Comparison of ENCODE assay signal across 9 mouse cellular contexts in the genomic region with DNA sequence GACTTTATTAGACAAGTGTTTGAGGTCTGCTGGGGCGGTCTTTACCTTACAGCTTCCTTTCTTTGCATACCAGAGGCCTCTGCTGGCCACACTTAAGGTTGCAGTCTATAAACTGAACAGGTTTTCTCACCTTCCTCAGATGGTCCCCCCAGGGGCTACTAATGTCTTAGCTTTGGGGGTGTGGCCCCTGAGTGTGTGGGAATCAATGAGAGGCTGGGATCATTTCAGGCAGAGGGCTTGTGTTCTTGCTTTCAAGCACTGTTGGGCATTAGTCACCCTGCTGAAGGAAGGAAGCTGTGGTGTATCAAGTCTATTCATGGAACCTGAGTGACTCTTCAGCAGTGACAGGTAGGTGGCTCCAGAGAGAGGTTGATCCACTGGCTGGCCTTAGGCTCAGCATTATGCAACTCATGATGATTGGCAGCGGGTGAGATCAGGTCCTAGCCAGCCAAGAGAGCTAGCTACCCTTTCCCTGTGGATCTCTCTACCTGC. TPM values are rescaled to one million over a fixed set of nuclear protein-coding genes. Genes with fewer than 3 reads are reported as not detected.
A peak's percentile ranks its signal among the peaks of the same experiment; 100 is the strongest.
DNase-seq lines count a peak whose midpoint lies in the region; ATAC-seq and TF ChIP-seq lines count a peak whose summit lies in the region.
"Had no signal": no experiment of that assay in that cellular context is flagged by ENCODE, and none has a peak within 500 bp of the region (broad histone marks: within the 10 kb centered on the region; RNA-seq: fewer than 3 reads in every experiment).

No protein-coding gene starts in this region.

- intact Hi-C loops in gastrocnemius, postnatal 14 days (cut with DNase I; ENCODE audit: low total_unique reads): no loop called here

- no peaks in the 10 kb centered on the region for H3K9me3 ChIP-seq in lung, embryonic 14.5 days (ENCODE audit: low read depth, low read length)
- H3K9me3 ChIP-seq: embryonic facial prominence, embryonic 15.5 days had no signal

- H3K4me3 ChIP-seq in liver, adult 2 months (ENCODE audit: insufficient read depth, low read depth, low read length): no peak overlapping the region
- H3K4me3 ChIP-seq in lung, embryonic 14.5 days (ENCODE audit: low read depth, low read length): no peak overlapping the region
- H3K4me3 ChIP-seq: embryonic facial prominence, embryonic 15.5 days had no signal

- TF ChIP-seq CTCF in liver, adult 2 months (IDR thresholded peaks at IDR 0.05; ENCODE audit: low read depth, low read length): 0 out of 2 replicates have a peak, but pooled peaks have one; percentile 2
- TF ChIP-seq CTCF in lung, embryonic 14.5 days (IDR thresholded peaks at IDR 0.05; ENCODE audit: low read depth): peak; percentile 61

- no peak for TF ChIP-seq POLR2A in liver, adult 2 months (IDR thresholded peaks at IDR 0.05; ENCODE audit: extremely low read depth, insufficient read depth, low read length)

- H3K36me3 ChIP-seq in liver, adult 2 months (ENCODE audit: control insufficient read depth, insufficient read depth, low read length): no peaks in the 10 kb centered on the region
- no peaks in the 10 kb centered on the region for H3K36me3 ChIP-seq in lung, embryonic 14.5 days (ENCODE audit: insufficient read depth)
- H3K36me3 ChIP-seq: embryonic facial prominence, embryonic 15.5 days had no signal

- no peak overlapping the region for H3K4me2 ChIP-seq in lung, embryonic 14.5 days
- H3K4me2 ChIP-seq: embryonic facial prominence, embryonic 15.5 days had no signal

- no peak overlapping the region for H3K9ac ChIP-seq in liver, adult 2 months (ENCODE audit: low read depth, low read length)
- no peak overlapping the region for H3K9ac ChIP-seq in lung, embryonic 14.5 days
- H3K9ac ChIP-seq: embryonic facial prominence, embryonic 15.5 days had no signal

- WGBS in liver, adult 2 months: 34% methylated on average over 2 of the region's 2 CpGs
- 40% methylated on average over 2 of the region's 2 CpGs for WGBS in lung, embryonic 14.5 days

- no peak; the same call in 1 of the 2 replicates for ATAC-seq in lung, embryonic 14.5 days (ENCODE audit: insufficient read depth)

- no peaks in the 10 kb centered on the region for H3K79me2 ChIP-seq in liver, adult 2 months (ENCODE audit: control insufficient read depth, insufficient read depth, low read length)

- no peaks in the 10 kb centered on the region for H3K4me1 ChIP-seq in liver, adult 2 months (ENCODE audit: control insufficient read depth, insufficient read depth, low read length)
- no peaks in the 10 kb centered on the region for H3K4me1 ChIP-seq in lung, embryonic 14.5 days (ENCODE audit: insufficient read depth)
- H3K4me1 ChIP-seq: embryonic facial prominence, embryonic 15.5 days had no signal

- peaks cover 3% of the 10 kb centered on the region; the same call in 1 of the 2 replicates for H3K27me3 ChIP-seq in liver, adult 2 months (ENCODE audit: control insufficient read depth, insufficient read depth, low read length)
- H3K27me3 ChIP-seq in lung, embryonic 14.5 days (ENCODE audit: insufficient read depth, low read length): no peaks in the 10 kb centered on the region
- H3K27me3 ChIP-seq: embryonic facial prominence, embryonic 15.5 days had no signal

- peak; percentile 43 for DNase-seq in liver, adult 2 months (ENCODE audit: extremely low read depth, low read depth, low spot score)
- DNase-seq in liver (no peak), WW6 (ENCODE audit: low read depth, low spot score) (peak; percentile 68)
- peak; percentile 66 for DNase-seq in fat pad, adult 2 months (ENCODE audit: extremely low read depth, low read depth, low spot score)
- DNase-seq in lung, embryonic 14.5 days: peak; percentile 63
- DNase-seq in c-Kit-positive CD71-positive TER-119-positive erythroid progenitor cells, embryonic 14.5 days (ENCODE audit: low spot score): no peak
- no peak for DNase-seq in adrenal gland, adult 18-20 months (ENCODE audit: low spot score in 2 of 2)
- no peak for DNase-seq in gastrocnemius, postnatal 14 days

- H3K27ac ChIP-seq in liver, adult 2 months (replicated peaks; ENCODE audit: insufficient read depth, low read depth, low read length): no peak overlapping the region
- no peak overlapping the region for H3K27ac ChIP-seq in lung, embryonic 14.5 days (ENCODE audit: low read depth)
- H3K27ac ChIP-seq: embryonic facial prominence, embryonic 15.5 days had no signal

RNA-seq across cellular contexts. Expression of a gene that starts 39.6 kb away (rescaled TPM):
- 8.1 and 8.7 TPM in 2 replicates for total RNA-seq in liver, adult 2 months (2014; rRNA removed)
- 1.1 and 1.2 TPM in 2 replicates for polyA plus RNA-seq in liver, adult 2 months (2012; rRNA removed)
- polyA plus RNA-seq in lung, embryonic 14.5 days (2014; fragmentation: Nextera tagmentation; extraction: Ambion mirVana): 20.0 and 25.2 TPM in 2 replicates
- 10 to 100 TPM; 15.9 to 17.4 TPM for total RNA-seq in adrenal gland, adult 18-20 months (2021)
- 10 to 100 TPM; 21.4 to 22.1 TPM for total RNA-seq in gastrocnemius, postnatal 14 days (2021)

Comparison
In these comparisons a context has a peak if more than half of its experiments do, and no peak if none do; other contexts are left out.
1. DNase-seq: peak in liver, adult 2 months (single experiment), WW6 (single experiment), fat pad, adult 2 months (single experiment) and lung, embryonic 14.5 days (single experiment); none in liver (single experiment), c-Kit-positive CD71-positive TER-119-positive erythroid progenitor cells, embryonic 14.5 days (single experiment), adrenal gland, adult 18-20 months (0 of 2) and gastrocnemius, postnatal 14 days (single experiment).